Mouse (Mus musculus) MEL (cell line): ENCODE measurements around the gene Ptgir. TPM values are rescaled to one million over a fixed set of nuclear protein-coding genes. Genes with fewer than 3 reads are reported as not detected.

Experiments used
- DNase-seq: peaks from one replicate; pipeline ENCODE4 v3.0.0; 2011; ENCODE audit warnings: low read depth, low spot score
- H3K27ac ChIP-seq: 2 replicates; pipeline ENCODE4 v1.5.1; 2012; ENCODE audit warnings: low read depth, mild to moderate bottlenecking, control low read depth, low read length, moderate library complexity; ENCODE audit not compliant: control insufficient read depth
- H3K27me3 ChIP-seq, 2 experiments: fragments of 150-350 bp in 1 of 2; sonication (generic) in 1 of 2; 2 replicates each; pipeline ENCODE4 v1.6.1; 2012; ENCODE audit warnings: low read length in 2 of 2, mild to moderate bottlenecking in 2 of 2, improper control_type of control experiment in 1 of 2, moderate library complexity in 1 of 2; ENCODE audit not compliant: insufficient read depth in 2 of 2, control insufficient read depth in 1 of 2
- H3K36me3 ChIP-seq, 2 experiments: 2 replicates each; pipeline ENCODE4 v1.6.1; 2012 to 2014; ENCODE audit warnings: low read length in 2 of 2, improper control_type of control experiment in 1 of 2, inconsistent platforms in 1 of 2, mild to moderate bottlenecking in 1 of 2; ENCODE audit not compliant: insufficient read depth in 2 of 2, control insufficient read depth in 1 of 2
- H3K4me1 ChIP-seq, 2 experiments: fragments of 150-350 bp in 1 of 2; sonication (generic) in 1 of 2; 2 replicates each; pipeline ENCODE4 v1.6.1; 2012; ENCODE audit warnings: low read length in 2 of 2, improper control_type of control experiment in 1 of 2, mild to moderate bottlenecking in 1 of 2; ENCODE audit not compliant: insufficient read depth in 2 of 2, control insufficient read depth in 1 of 2
- H3K4me3 ChIP-seq, 2 experiments: fragments of 150-350 bp in 1 of 2; sonication (generic) in 1 of 2; 2 replicates each; pipeline ENCODE4 v1.5.1; 2012; ENCODE audit warnings: low read depth in 2 of 2, low read length in 2 of 2, mild to moderate bottlenecking in 2 of 2, moderate library complexity in 2 of 2, control low read depth in 1 of 2, improper control_type of control experiment in 1 of 2; ENCODE audit not compliant: control insufficient read depth in 1 of 2, insufficient read depth in 1 of 2
- H3K79me2 ChIP-seq: 2 replicates; pipeline ENCODE4 v1.6.1; 2012; ENCODE audit warnings: mild to moderate bottlenecking, low read length, moderate library complexity; ENCODE audit not compliant: control insufficient read depth, poor library complexity, insufficient read depth
- H3K9ac ChIP-seq: 2 replicates; pipeline ENCODE4 v1.6.1; 2012; ENCODE audit warnings: low read depth, mild to moderate bottlenecking, control low read depth, low read length, moderate library complexity; ENCODE audit not compliant: control insufficient read depth, poor library complexity, severe bottlenecking
- H3K9me3 ChIP-seq: fragments of 150-350 bp; sonication (generic); replicated peaks from 2 replicates; pipeline ENCODE4 v1.6.1; 2012; ENCODE audit warnings: mild to moderate bottlenecking, low read length, improper control_type of control experiment, moderate library complexity; ENCODE audit not compliant: insufficient read depth
- BHLHE40 ChIP-seq: IDR thresholded peaks from 2 replicates; pipeline ENCODE4 v1.6.1; 2012; ENCODE audit warnings: low read depth, mild to moderate bottlenecking, inconsistent platforms, low read length, improper control_type of control experiment, borderline replicate concordance
- CHD1 ChIP-seq: IDR thresholded peaks from 2 replicates; pipeline ENCODE4 v1.6.1; 2012; ENCODE audit warnings: low read depth, mild to moderate bottlenecking, inconsistent platforms, low read length, improper control_type of control experiment
- CHD2 ChIP-seq: IDR thresholded peaks from 2 replicates; pipeline ENCODE4 v1.6.1; 2011; ENCODE audit warnings: low read length, improper control_type of control experiment
- CTCF ChIP-seq, 3 experiments: IDR thresholded peaks in 2 of 3; conservative IDR thresholded peaks in 1 of 3; 2 replicates each; pipeline ENCODE4 v1.5.1; 2011 to 2012; ENCODE audit warnings: low read length in 3 of 3, low read depth in 2 of 3, mild to moderate bottlenecking in 2 of 3, improper control_type of control experiment in 1 of 3, inconsistent platforms in 1 of 3, mixed read lengths in 1 of 3, moderate library complexity in 1 of 3; ENCODE audit not compliant: control insufficient read depth in 1 of 3, insufficient read depth in 1 of 3, poor library complexity in 1 of 3, severe bottlenecking in 1 of 3
- E2F4 ChIP-seq: IDR thresholded peaks from 2 replicates; pipeline ENCODE4 v1.6.1; 2011; ENCODE audit warnings: low read depth, low read length, improper control_type of control experiment, borderline replicate concordance
- EP300 ChIP-seq, 2 experiments: IDR thresholded peaks; 2 replicates each; pipeline ENCODE4 v1.6.1; 2011; ENCODE audit warnings: improper control_type of control experiment in 2 of 2, low read length in 2 of 2, low read depth in 1 of 2, mild to moderate bottlenecking in 1 of 2
- GABPA ChIP-seq: IDR thresholded peaks from 2 replicates; pipeline ENCODE4 v1.6.1; 2012; ENCODE audit warnings: low read depth, mild to moderate bottlenecking, inconsistent platforms, low read length, improper control_type of control experiment, moderate library complexity
- GATA1 ChIP-seq: IDR thresholded peaks from 2 replicates; pipeline ENCODE4 v1.6.1; 2011; ENCODE audit warnings: low read depth, low read length, improper control_type of control experiment
- HCFC1 ChIP-seq: IDR thresholded peaks from 2 replicates; pipeline ENCODE4 v1.6.1; 2012; ENCODE audit warnings: low read depth, mild to moderate bottlenecking, inconsistent platforms, low read length, improper control_type of control experiment, moderate library complexity
- JUND ChIP-seq: IDR thresholded peaks from 2 replicates; pipeline ENCODE4 v1.6.1; 2011; ENCODE audit warnings: low read depth, mild to moderate bottlenecking, improper control_type of control experiment, low read length
- KAT2A ChIP-seq: conservative IDR thresholded peaks from 2 replicates; pipeline ENCODE4 v1.6.1; 2012; ENCODE audit warnings: low read depth, low read length, improper control_type of control experiment, inconsistent platforms
- MAZ ChIP-seq: IDR thresholded peaks from 2 replicates; pipeline ENCODE4 v1.6.1; 2012; ENCODE audit warnings: low read depth, mild to moderate bottlenecking, inconsistent platforms, low read length, improper control_type of control experiment
- MYC ChIP-seq: IDR thresholded peaks from 2 replicates; pipeline ENCODE4 v1.6.1; 2011; ENCODE audit warnings: low read depth, mild to moderate bottlenecking, low read length, improper control_type of control experiment, moderate library complexity
- NELFE ChIP-seq: IDR thresholded peaks from 2 replicates; pipeline ENCODE4 v1.6.1; 2011; ENCODE audit warnings: low read depth, low read length, improper control_type of control experiment
- NRF1 ChIP-seq: IDR thresholded peaks from 2 replicates; pipeline ENCODE4 v1.6.1; 2014; ENCODE audit warnings: low read depth, mild to moderate bottlenecking, inconsistent platforms, low read length, improper control_type of control experiment, moderate library complexity; ENCODE audit not compliant: poor library complexity, insufficient read depth, severe bottlenecking
- POLR2A ChIP-seq, 2 experiments: IDR thresholded peaks; 2 replicates each; pipeline ENCODE4 v1.6.1; 2011 to 2012; ENCODE audit warnings: low read length in 2 of 2, mild to moderate bottlenecking in 2 of 2, control low read depth in 1 of 2, improper control_type of control experiment in 1 of 2, low read depth in 1 of 2, moderate library complexity in 1 of 2; ENCODE audit not compliant: control insufficient read depth in 1 of 2, insufficient read depth in 1 of 2, poor library complexity in 1 of 2
- RAD21 ChIP-seq: IDR thresholded peaks from 2 replicates; pipeline ENCODE4 v1.6.1; 2011; ENCODE audit warnings: mild to moderate bottlenecking, low read depth, low read length, improper control_type of control experiment
- RCOR1 ChIP-seq: IDR thresholded peaks from 2 replicates; pipeline ENCODE4 v1.6.1; 2012; ENCODE audit warnings: low read depth, mild to moderate bottlenecking, inconsistent platforms, low read length, improper control_type of control experiment
- SIN3A ChIP-seq: IDR thresholded peaks from 2 replicates; pipeline ENCODE4 v1.6.1; 2012; ENCODE audit warnings: low read length, improper control_type of control experiment, inconsistent platforms
- SMC3 ChIP-seq: IDR thresholded peaks from 2 replicates; pipeline ENCODE4 v1.6.1; 2011; ENCODE audit warnings: low read depth, low read length, improper control_type of control experiment
- USF1 ChIP-seq: IDR thresholded peaks from 2 replicates; pipeline ENCODE4 v1.6.1; 2014; ENCODE audit warnings: low read depth, mild to moderate bottlenecking, inconsistent platforms, low read length, improper control_type of control experiment, moderate library complexity
- ZC3H11A ChIP-seq: IDR thresholded peaks from 2 replicates; pipeline ENCODE4 v1.6.1; 2012; ENCODE audit warnings: low read depth, mild to moderate bottlenecking, inconsistent platforms, low read length, improper control_type of control experiment
- ZNF384 ChIP-seq: IDR thresholded peaks from 2 replicates; pipeline ENCODE4 v1.6.1; 2012; ENCODE audit warnings: low read depth, mild to moderate bottlenecking, inconsistent platforms, low read length, improper control_type of control experiment
- polyA plus RNA-seq, 2 experiments: library from polyadenylated mRNA; stranded (reverse) in 1 of 2; unstranded in 1 of 2; fragments of >175 nt in 1 of 2; fragments of >200 nt in 1 of 2; gene quantifications; 2 replicates each; pipeline versions ENCODE4 v1.2.1 to v1.2.4; 2012; ENCODE audit warnings: low replicate concordance in 2 of 2, low read depth in 1 of 2; ENCODE audit not compliant: insufficient read length in 2 of 2, insufficient read depth in 1 of 2, missing spikeins in 1 of 2
- total RNA-seq: library from RNA; depleted of rRNA; stranded (reverse); fragments of 300-350 nt; gene quantifications from 2 replicates; pipeline ENCODE4 v1.2.3, GENCODE M21; 2012

Ptgir gene
- total and polyA plus RNA-seq, 3 experiments: 22.8 to 23.7 TPM; not detected in 1

DNA sequence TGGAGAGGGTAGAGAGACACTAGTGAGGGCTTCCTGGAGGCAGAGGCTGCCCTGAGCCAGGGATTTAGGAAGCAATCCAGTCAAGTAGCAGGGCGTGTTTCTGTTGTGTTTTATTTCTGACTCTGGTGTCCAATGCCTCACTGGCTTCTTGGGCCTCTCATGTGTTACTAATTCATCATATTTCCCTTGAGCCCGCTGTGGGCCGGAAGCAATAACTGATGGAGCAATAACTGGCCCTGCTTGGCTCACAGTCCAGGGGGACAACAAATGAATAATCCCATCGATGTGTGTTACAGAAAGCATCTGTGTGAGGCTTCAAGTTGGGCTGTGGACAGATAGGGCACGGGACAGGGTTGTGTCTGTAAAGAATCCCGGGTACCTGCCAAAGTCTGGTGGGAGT, 6.1 kb downstream of the Ptgir start:
- Histone ChIP-seq H3K4me3 (no peak overlapping the region), H3K4me1 (peaks cover 2 to 27% of the 10 kb centered on the region in 2 experiments), H3K9me3 (no peaks in the 10 kb centered on the region), H3K27ac (no peak overlapping the region), H3K9ac (no peak overlapping the region), H3K27me3 (no peaks in the 10 kb centered on the region), H3K79me2 (peaks cover 17% of the 10 kb centered on the region), H3K36me3 (peaks cover 0 to 20% of the 10 kb centered on the region in 2 experiments)
- TF ChIP-seq JUND (no peak), HCFC1 (no peak), ZNF384 (no peak), RAD21 (no peak), MAZ (no peak), RCOR1 (no peak), KAT2A (no peak), USF1 (no peak), CHD2 (no peak), CHD1 (no peak), E2F4 (no peak)
- DNase-seq: no peak

DNA sequence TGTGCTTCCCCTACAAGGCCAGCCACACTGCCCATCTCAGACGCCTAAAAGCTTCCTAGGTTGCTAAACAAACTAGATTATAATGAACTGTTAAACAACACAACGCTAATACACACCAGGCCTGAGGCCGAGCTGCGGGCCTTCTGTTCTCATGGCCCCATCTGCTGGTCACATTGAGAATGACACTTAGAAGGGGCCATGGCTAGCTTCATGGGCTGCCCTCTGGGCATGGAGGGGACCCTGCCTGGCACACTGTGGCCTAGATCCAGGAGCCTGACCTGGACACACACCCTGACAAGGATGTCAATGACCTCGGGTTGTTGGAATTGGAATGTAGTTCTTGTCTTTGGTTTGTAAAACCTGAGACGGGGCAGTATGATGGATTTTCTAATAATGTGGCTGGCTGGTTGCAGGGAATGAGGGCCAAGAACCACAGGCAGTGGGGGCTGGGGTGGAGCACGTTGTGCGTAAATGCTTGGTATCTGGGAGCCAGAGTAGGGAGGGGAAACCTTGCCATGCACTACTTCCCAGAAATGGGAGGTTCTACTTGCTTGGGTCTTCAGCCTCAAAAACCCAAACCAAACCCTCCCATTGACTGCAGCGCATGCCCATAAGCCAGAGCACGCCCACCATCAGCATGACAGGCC, 7.6 kb downstream of the Ptgir start:
- Histone ChIP-seq H3K27me3 (no peaks in the 10 kb centered on the region), H3K4me1 (peaks cover 2 to 22% of the 10 kb centered on the region in 2 experiments), H3K9me3 (no peaks in the 10 kb centered on the region), H3K9ac (peak overlapping the region; percentile 42), H3K27ac (no peak overlapping the region), H3K36me3 (peaks cover 0 to 16% of the 10 kb centered on the region in 2 experiments), H3K79me2 (peaks cover 6% of the 10 kb centered on the region; the same call in 1 of the 2 replicates), H3K4me3 (no peak overlapping the region)
- peak; percentile 82 for DNase-seq
- TF ChIP-seq EP300 (IDR thresholded peaks at IDR 0.05; ENCODE audit: low read depth in 1 of 2, low read length in 2 of 2) (no peak), SIN3A (peak; percentile 62), NRF1 (no peak), BHLHE40 (no peak), KAT2A (no peak), CTCF (IDR thresholded peaks at IDR 0.05 in 2 of 3, conservative IDR thresholded peaks at IDR 0.05 in 1 of 3; ENCODE audit: control insufficient read depth in 1 of 3, insufficient read depth in 1 of 3, low read depth in 2 of 3, low read length in 3 of 3, poor library complexity in 1 of 3, severe bottlenecking in 1 of 3) (peak; percentile 84 to 95 (median 87)), SMC3 (peak; percentile 89), MYC (0 out of 2 replicates have a peak, but pooled peaks have one; percentile 32), RAD21 (peak; percentile 88), POLR2A (IDR thresholded peaks at IDR 0.05; ENCODE audit: control insufficient read depth in 1 of 2, insufficient read depth in 1 of 2, low read depth in 1 of 2, low read length in 2 of 2, poor library complexity in 1 of 2) (no peak), CHD2 (peak; percentile 21; the same call in 1 of the 2 replicates), ZC3H11A (peak; percentile 73), GATA1 (no peak), MAZ (no peak), NELFE (no peak), E2F4 (no peak), GABPA (no peak)
